Mouse (Mus musculus): ENCODE measurements around the gene Prodh2.

DNA sequence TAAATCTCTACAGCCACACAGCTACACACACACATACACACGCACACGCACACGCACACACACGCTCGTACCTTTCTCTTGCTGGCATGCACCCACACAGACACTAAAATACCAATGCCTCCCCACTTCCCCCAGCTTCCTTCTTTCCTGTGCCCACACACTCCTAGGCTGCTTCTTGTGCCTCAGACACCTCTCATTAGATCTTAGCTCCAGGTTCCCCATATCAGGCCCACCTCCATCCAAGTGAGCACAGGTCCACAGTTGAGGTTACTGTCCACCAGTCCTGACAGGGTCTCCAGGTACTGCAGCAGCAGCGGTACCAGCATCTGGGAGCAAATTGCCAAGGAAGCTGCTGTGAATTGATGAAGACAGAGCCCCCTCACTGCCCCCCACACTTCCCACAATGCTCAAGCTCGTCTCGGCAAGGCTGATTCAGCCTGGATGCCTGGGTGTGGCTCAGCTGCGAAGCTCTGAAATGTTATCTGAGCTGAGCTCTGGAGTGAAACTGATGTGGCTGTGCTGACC, 37.9 kb downstream of the Prodh2 start:
- no peak for TF ChIP-seq CTCF (IDR thresholded peaks at IDR 0.05)
- no peak for TF ChIP-seq EP300 (IDR thresholded peaks at IDR 0.05)
